Mouse (Mus musculus) ES-Bruce4 (cell line): ENCODE measurements around the gene Peli2.

ENCODE experiments used
- CTCF ChIP-seq: IDR thresholded peaks from one replicate; pipeline ENCODE4 v1.8.1; 2011; ENCODE audit warnings: low read depth, low read length
- EP300 ChIP-seq: IDR thresholded peaks from 2 replicates; pipeline ENCODE4 v1.6.1; 2011; ENCODE audit warnings: low read depth, low read length; ENCODE audit not compliant: insufficient read depth
- POLR2A ChIP-seq: IDR thresholded peaks from one replicate; pipeline ENCODE4 v1.8.1; 2011; ENCODE audit warnings: low read length; ENCODE audit not compliant: insufficient read depth

- TF ChIP-seq POLR2A (no peak), CTCF (no peak), EP300 (no peak)
These were observed 183.2 kb downstream of the Peli2 start for GRCm38 (mm10) chr14:48303841-48304240.
